Mouse (Mus musculus) E14TG2a.4 (cell line): ENCODE results near the gene Rhbdd1.

Experiments used
- H3K27me3 ChIP-seq: 2 replicates; pipeline ENCODE4 v1.6.1; 2014; ENCODE audit warnings: low read length, control low read depth; ENCODE audit not compliant: insufficient read depth
- H3K36me3 ChIP-seq: 2 replicates; pipeline ENCODE4 v1.6.1; 2014; ENCODE audit warnings: low read length, control low read depth; ENCODE audit not compliant: insufficient read depth
- H3K4me1 ChIP-seq: replicated peaks from 2 replicates; pipeline ENCODE4 v1.6.1; 2014; ENCODE audit warnings: low read depth, low read length, control low read depth
- H3K4me3 ChIP-seq: replicated peaks from 2 replicates; pipeline ENCODE4 v1.5.1; 2014; ENCODE audit warnings: mild to moderate bottlenecking, low read length
- H3K9me3 ChIP-seq: 2 replicates; pipeline ENCODE4 v1.6.1; 2014; ENCODE audit warnings: low read length, control low read depth
- CTCF ChIP-seq: conservative IDR thresholded peaks from 2 replicates; pipeline ENCODE4 v1.5.1; 2014; ENCODE audit warnings: low read length
- NANOG ChIP-seq: IDR thresholded peaks from 2 replicates; pipeline ENCODE4 v1.6.1; 2014; ENCODE audit warnings: borderline replicate concordance, low read length, mixed read lengths
- POU5F1 ChIP-seq: IDR thresholded peaks from 2 replicates; pipeline ENCODE4 v1.6.1; 2014; ENCODE audit warnings: low read length, borderline replicate concordance

Rhbdd1 gene

DNA sequence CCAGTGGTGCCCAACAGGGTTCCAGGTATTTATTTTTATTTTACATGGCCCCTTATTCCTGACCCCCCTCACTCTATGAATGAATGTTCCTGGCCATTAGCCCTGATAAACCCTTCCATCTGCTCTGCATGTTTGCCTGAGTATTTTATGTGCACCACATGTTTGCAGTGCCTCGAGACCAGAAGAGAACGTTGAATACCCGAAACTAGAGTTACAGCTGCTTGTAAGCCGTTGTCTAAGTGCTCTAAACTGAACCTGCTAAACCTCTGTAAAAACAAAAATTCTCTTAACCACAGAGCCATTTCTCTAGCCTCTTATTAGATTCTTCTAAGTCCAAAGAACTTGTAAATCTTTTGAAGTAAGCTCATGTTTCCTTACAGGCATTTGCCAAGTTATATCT is 45.0 kb downstream of the Rhbdd1 start:
- TF ChIP-seq NANOG (no peak), CTCF (no peak), POU5F1 (no peak)
- H3K27me3 ChIP-seq: no peaks in the 10 kb centered on the region
- no peak overlapping the region for H3K4me3 ChIP-seq
- no peaks in the 10 kb centered on the region for H3K36me3 ChIP-seq
- H3K4me1 ChIP-seq: no peaks in the 10 kb centered on the region
- no peaks in the 10 kb centered on the region for H3K9me3 ChIP-seq

DNA sequence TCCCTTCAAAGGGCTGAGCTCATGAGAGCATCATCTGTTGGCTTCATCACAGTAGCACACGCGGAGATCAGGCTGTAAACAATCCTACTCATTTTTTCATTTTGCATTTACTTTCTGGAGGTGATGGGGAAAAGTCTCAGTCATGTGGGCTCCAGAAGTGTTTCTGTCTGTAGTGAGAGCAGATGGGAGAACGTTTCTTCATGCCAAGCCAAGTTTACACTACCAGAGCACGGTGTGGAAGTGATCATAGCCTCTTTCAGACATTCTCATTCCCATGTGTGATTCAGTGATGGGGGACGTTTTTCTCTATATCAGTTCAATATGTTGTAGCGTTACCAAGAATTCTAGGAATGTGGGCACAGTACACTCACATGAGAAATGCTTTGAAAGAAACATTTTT is 45.9 kb downstream of the Rhbdd1 start:
- Histone ChIP-seq H3K27me3 (no peaks in the 10 kb centered on the region), H3K36me3 (no peaks in the 10 kb centered on the region), H3K4me3 (no peak overlapping the region), H3K9me3 (no peaks in the 10 kb centered on the region), H3K4me1 (no peaks in the 10 kb centered on the region)
- TF ChIP-seq NANOG (no peak), CTCF (no peak), POU5F1 (no peak)

DNA sequence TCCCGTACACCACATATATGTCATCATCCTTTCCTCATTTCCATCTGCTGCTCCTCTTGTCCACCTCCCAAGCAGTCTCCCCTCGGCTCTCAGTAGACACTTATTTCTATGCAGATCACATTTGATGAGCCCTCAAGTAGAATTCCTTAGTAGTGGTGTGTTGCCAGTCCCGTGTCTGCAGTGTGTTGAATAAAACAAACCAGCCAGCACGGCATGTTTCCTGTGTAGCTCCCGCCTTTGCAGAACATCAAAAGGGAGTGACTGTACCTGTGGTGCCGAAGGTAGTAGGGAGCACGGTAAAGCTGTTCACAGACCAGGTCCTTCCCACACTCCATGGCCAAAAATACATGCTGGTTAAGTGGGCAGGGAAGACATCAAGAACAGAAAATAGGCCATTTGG is 47.8 kb downstream of the Rhbdd1 start:
- H3K4me3 ChIP-seq: no peak overlapping the region
- H3K27me3 ChIP-seq: no peaks in the 10 kb centered on the region
- H3K36me3 ChIP-seq: peaks cover 4% of the 10 kb centered on the region; the same call in 1 of the 2 replicates
- no peaks in the 10 kb centered on the region for H3K9me3 ChIP-seq
- no peak for TF ChIP-seq CTCF
- no peak for TF ChIP-seq NANOG
- TF ChIP-seq POU5F1: no peak
- no peaks in the 10 kb centered on the region for H3K4me1 ChIP-seq

DNA sequence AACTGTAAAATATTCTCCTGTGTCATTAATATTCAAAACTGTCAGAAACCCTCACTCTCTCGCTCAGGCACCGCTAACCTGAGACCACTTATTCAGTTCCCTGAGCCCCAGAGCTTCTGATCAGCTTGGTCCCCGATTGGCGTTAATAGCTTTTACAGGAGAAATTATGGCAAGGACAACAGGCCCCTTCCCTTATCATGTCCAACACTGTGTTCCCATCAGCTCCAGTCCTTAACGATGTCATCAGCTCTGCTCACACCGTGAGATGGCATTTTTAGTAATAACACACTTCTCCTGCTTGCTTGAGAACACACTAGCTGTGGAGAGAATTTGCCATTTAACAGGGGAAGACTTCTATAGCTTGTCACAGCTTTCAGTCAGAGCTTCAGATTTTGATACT is 48.2 kb downstream of the Rhbdd1 start:
- Histone ChIP-seq H3K27me3 (no peaks in the 10 kb centered on the region), H3K4me1 (no peaks in the 10 kb centered on the region), H3K4me3 (no peak overlapping the region), H3K9me3 (no peaks in the 10 kb centered on the region), H3K36me3 (peaks cover 4% of the 10 kb centered on the region; the same call in 1 of the 2 replicates)
- no peak for TF ChIP-seq CTCF
- no peak for TF ChIP-seq NANOG
- no peak for TF ChIP-seq POU5F1

DNA sequence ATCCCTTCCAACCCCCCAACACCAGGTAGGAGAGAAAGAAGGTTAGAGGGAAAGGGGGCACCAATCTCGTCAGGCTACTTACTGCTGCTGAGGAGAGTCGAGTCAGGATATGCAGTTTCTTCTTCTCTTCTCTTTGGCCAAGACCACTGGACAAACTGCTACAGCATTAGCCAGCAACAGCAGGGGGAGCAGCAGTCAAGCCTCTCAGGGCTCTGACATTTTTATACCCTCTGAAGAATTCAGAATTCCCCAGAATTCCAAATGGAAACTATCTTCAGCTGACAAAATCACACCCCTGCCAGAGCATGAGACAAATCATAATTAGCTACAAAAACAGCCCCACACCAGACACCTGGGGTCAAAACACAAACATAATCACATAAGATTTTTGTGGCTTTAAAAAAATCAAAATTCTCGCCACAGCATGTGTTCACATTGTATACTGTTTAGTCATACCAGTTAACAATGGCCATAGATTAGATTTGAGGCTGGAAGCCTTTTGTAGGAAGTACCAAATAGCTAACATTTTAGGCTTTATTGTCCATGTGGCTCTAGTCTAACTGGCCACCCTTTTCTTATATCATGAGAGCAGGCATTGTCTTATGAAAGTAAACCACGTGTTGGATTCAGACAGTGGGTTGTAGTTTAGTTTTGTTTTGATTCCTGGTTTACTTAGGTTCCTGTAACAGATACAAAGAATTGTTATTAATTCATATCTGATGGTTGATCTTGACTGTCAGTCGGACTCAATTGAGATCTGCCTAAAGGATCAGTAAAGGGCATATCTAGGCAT is 55.6 kb downstream of the Rhbdd1 start:
- Histone ChIP-seq H3K27me3 (no peaks in the 10 kb centered on the region), H3K4me3 (no peak overlapping the region), H3K4me1 (no peaks in the 10 kb centered on the region), H3K9me3 (no peaks in the 10 kb centered on the region), H3K36me3 (peaks cover 4% of the 10 kb centered on the region; the same call in 1 of the 2 replicates)
- no peak for TF ChIP-seq POU5F1
- no peak for TF ChIP-seq CTCF

DNA sequence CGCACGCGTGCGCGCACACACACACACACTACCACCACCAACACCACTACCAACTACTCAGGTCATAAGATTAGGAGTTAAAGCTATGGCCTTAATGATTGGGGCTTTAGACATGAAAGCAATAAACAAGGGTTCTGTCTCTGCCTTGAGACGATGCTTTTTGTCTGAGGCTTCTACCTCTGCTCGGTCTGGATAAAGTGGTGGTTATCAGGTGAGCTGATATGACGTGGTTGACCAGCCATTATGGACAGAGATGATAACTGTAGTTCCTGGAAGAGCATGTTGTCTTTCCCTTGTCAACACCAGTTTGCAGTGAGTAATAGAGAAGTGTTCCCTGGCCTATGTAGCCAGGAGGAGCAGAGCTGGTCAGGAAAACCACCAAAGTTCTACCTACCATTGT is 57.7 kb downstream of the Rhbdd1 start:
- no peaks in the 10 kb centered on the region for H3K27me3 ChIP-seq
- no peaks in the 10 kb centered on the region for H3K9me3 ChIP-seq
- no peak overlapping the region for H3K4me3 ChIP-seq
- 0 out of 2 replicates have a peak, but pooled peaks cover 6% of the 10 kb centered on the region for H3K36me3 ChIP-seq
- TF ChIP-seq NANOG (no peak), CTCF (no peak), POU5F1 (no peak)
- no peaks in the 10 kb centered on the region for H3K4me1 ChIP-seq

DNA sequence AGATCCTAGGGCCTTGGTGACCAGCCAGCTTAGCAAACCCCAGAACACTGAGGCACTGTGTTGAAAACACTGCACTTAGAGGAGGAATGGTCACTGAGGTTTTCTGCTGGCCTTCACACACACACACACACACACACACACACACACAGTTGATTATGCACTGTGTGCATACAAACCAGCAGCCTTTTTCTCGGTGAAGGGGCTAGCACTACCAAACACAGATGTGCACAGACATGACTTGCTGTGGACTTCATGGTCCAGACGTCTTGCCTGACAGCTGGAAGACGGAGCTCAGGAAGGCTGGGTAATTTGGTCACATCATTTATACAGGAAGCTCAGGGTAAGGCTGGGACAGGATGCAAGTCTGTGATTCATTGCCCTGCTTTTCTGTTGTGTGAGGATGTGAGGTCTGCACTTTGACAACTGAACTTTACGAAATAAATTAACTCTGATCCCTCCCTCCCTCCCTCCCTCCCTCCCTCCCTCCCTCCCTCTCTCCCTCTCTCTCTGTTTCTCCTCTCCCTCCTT is 58.6 kb downstream of the Rhbdd1 start:
- Histone ChIP-seq H3K27me3 (no peaks in the 10 kb centered on the region), H3K9me3 (no peaks in the 10 kb centered on the region), H3K4me1 (no peaks in the 10 kb centered on the region), H3K36me3 (0 out of 2 replicates have a peak, but pooled peaks cover 8% of the 10 kb centered on the region), H3K4me3 (no peak overlapping the region)
- TF ChIP-seq CTCF (no peak), NANOG (no peak), POU5F1 (no peak)

DNA sequence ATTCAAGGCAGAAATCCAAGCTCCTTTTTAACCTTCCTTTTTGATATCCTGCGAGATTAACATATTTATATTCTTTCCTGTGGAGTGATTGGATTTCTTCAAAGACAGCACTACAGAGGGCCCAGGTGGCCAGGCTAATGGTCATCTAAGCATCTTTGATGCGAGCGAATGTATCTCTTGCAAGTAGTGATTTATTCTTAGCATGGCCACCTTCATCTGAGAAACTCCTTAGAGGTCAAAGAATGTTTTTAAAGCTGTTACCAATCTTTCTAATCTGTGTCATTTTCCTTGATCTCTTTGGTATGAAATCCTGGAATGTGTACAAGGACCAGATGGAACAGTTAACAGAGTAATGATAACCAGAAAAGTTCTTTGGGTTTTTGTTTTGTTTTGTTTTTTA is 59.2 kb downstream of the Rhbdd1 start:
- H3K27me3 ChIP-seq: no peaks in the 10 kb centered on the region
- H3K36me3 ChIP-seq: 0 out of 2 replicates have a peak, but pooled peaks cover 8% of the 10 kb centered on the region
- no peak for TF ChIP-seq POU5F1
- no peak for TF ChIP-seq CTCF
- TF ChIP-seq NANOG: no peak

More for the DNA sequence above, 59.2 kb downstream of the Rhbdd1 start:
- no peak overlapping the region for H3K4me3 ChIP-seq
- H3K9me3 ChIP-seq: no peaks in the 10 kb centered on the region
- H3K4me1 ChIP-seq: no peaks in the 10 kb centered on the region
